Mouse (Mus musculus) heart, postnatal 14 days (tissue): Measurements from ENCODE around the gene Gm6812. TPM values are rescaled to one million over a fixed set of nuclear protein-coding genes. Genes with fewer than 3 reads are reported as not detected.
"Not testable (repeated sequence)": the region's sequence is repeated elsewhere in the genome, so short reads cannot be mapped to it uniquely, and the experiment has no call there.

Experiments
- DNase-seq, 2 experiments: peaks; one replicate each; pipeline ENCODE4 v3.0.0; 2021 to 2022
- intact Hi-C: fragments of 180-260 bp; cut with DNase I; formaldehyde crosslinking; loops from one replicate; pipeline ENCODE4 v1.15.1; 2025
- long read RNA-seq, 2 experiments: library from polyadenylated mRNA; stranded (forward); transcript quantifications; one replicate each; pipeline ENCODE4 v2.0.0; 2021
- total RNA-seq, 2 experiments: library from RNA; stranded (reverse); gene quantifications; 2 replicates each; pipeline ENCODE4 v1.2.3; 2021

Gene Gm6812
- not detected for total RNA-seq
- long read RNA-seq, experiment 1 = 0 reads
- long read RNA-seq, experiment 2 = 0 reads

DNA sequence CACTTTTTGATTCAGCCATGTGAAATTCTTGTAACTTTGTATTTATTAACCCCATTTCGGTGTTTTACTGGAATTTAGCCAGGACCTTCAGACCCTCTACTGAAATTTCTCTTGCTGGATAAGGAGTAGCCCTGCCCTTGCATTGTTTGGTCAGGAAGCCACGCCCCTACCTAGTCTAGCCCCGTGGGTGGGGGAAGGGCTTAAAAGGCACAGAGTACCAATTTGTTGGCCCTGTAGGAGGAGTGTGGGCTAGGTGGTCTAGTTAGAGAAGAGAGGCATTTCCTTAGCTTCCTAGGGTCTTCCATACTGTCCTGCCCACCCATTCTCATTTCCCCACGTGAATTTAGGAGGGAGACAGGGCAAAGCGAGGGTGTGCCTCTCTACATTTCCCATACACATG is at the start of gene Gm6812:
TSS of gene Gm6812 (minus strand) at position 101 of the 400 bp plus-strand sequence.
- not testable (repeated sequence) for DNase-seq
- intact Hi-C loops = loop anchor here (10.0 kb wide), 1 partner anchor 1052 kb away; the partner anchor contains the start of gene 1700020N15Rik

DNA sequence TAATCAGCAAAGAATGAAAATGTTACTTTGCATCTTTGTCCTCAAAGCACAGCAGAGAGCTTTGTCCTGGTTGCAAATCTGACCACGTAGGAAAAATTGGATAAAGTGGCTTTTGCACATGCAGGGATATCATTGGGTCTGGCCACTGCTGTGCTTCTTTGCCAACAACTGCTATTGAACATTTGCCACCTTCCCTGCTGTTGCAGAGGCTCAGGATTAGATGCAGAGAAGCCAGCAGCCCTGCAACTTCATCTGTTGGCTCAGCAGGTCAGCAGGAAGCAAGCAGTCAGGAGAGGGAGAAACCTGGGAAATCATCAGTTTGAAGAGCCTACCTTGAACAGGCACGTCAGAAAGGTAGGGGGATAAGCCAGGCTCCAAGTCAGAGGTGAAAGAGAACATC is 27.7 kb downstream of the Gm6812 start:
- DNase-seq = no peak
- intact Hi-C loops = no loop called here

Other genes with a start within 250 kb of the Gm6812 start
- gene Fmr1, start 214.5 kb downstream of the Gm6812 start, total RNA-seq = 10 to 100 TPM; 16.1 to 19.5 TPM
- 1 to 10 TPM in 1 of 2 experiments, under 1 TPM in 1; 0.84 to 1.0 TPM for gene Fmr1nb, start 131.2 kb downstream of the Gm6812 start, total RNA-seq
- gene Gm14698, start 72.0 kb downstream of the Gm6812 start, total RNA-seq = 1 to 10 TPM in 1 of 2 experiments, not detected in 1; 3.2 TPM